Mouse (Mus musculus) liver, embryonic 14.5 days (tissue): ENCODE data around the gene Zbtb4.

Experiments used
- CTCF ChIP-seq: IDR thresholded peaks from 2 replicates; pipeline ENCODE4 v1.5.1; 2016; ENCODE audit warnings: antibody characterized with exemption, low read depth, control low read depth
- EP300 ChIP-seq: IDR thresholded peaks from 2 replicates; pipeline ENCODE4 v1.6.1; 2016; ENCODE audit warnings: antibody characterized with exemption, low read depth

DNA sequence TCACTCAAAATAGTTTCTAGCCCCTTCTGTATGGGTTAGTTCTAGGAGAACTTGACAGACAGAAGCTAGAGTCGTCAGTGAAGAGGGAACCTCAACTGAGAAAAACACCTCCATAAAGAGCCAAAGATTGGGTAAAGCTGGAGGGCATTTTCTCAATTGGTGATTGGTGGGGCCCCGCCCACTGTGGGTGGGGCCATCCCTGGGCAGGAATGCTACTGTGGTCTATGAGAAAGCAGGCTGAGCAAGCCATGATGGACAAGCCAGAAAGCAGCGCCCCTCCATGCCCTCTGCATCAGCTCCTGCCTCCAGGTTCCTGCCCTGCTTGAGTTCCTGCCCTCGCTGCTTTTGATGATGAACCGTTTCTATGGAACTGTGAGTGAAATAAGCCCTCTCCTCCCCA is 39.8 kb upstream of the Zbtb4 start:
- TF ChIP-seq CTCF (no peak), EP300 (no peak)
